Mouse (Mus musculus) gastrocnemius, postnatal 25 days (tissue): ENCODE measurements around the gene Plekhm1. TPM values are rescaled to one million over a fixed set of nuclear protein-coding genes. Genes with fewer than 3 reads are reported as not detected.
"Not testable (repeated sequence)": the region's sequence is repeated elsewhere in the genome, so short reads cannot be mapped to it uniquely, and the experiment has no call there.

Experiments
- DNase-seq: peaks from one replicate; pipeline ENCODE4 v3.0.0; 2022
- total RNA-seq, 2 experiments: library from RNA; stranded (reverse); gene quantifications; 1 replicate in 1 of 2; 2 replicates in 1 of 2; pipeline ENCODE4 v1.2.3; 2021

The Plekhm1 gene
- total RNA-seq, 2 experiments from 2014 or later, result 9.3 to 9.4 TPM

- DNase-seq, result no peak
These were observed 72.9 kb downstream of the Plekhm1 start for GRCm38 (mm10) chr11:103339414-103340119.

- no peak for DNase-seq
These were observed 73.8 kb downstream of the Plekhm1 start for GRCm38 (mm10) chr11:103338671-103339070.

DNA sequence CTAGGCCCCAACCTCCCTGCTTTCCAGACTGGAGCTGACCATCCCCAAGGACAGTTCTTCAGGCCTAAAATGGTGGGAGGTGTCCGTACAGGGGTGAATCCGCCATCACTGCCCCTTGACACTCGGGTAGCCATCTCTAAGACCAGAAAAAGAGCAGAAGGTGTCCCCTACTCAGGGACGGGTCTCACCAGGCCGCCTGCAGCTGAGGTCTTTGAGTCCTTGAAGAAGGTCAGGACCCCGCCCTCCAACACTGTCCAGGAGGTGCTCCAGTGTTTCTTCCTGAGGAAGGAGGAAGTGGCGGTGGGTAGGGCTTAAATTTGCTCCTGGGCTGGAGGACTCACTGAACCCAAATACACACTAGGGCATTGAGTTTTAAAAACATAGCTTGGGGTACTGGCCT is 74.4 kb downstream of the Plekhm1 start:
- DNase-seq, result no peak

DNA sequence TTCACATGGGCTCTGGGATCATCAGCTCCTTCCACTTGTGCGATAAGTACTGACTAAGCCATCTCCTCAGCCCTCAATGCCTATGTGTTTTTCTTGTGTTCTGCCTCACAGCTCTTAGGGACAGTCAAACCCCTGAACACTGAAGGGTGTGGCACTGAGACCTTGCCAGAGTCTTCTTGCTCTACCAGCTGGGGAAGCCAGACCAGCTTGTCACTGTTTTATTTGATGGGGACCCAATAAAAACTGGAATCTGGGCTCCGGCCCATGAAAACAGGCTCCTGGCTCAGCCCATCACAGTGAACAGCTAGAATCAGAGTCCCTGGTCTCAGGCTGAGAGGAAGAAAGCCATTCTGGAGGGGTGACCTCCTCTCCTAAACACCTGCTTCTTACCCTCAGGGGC is 75.3 kb downstream of the Plekhm1 start:
- DNase-seq, result no peak

- no peak for DNase-seq
These were observed 76.9 kb downstream of the Plekhm1 start for GRCm38 (mm10) chr11:103335561-103335960.

GRCm38 (mm10) chr11:103334925-103335324 is 77.6 kb downstream of the Plekhm1 start:
- DNase-seq, result no peak

DNA sequence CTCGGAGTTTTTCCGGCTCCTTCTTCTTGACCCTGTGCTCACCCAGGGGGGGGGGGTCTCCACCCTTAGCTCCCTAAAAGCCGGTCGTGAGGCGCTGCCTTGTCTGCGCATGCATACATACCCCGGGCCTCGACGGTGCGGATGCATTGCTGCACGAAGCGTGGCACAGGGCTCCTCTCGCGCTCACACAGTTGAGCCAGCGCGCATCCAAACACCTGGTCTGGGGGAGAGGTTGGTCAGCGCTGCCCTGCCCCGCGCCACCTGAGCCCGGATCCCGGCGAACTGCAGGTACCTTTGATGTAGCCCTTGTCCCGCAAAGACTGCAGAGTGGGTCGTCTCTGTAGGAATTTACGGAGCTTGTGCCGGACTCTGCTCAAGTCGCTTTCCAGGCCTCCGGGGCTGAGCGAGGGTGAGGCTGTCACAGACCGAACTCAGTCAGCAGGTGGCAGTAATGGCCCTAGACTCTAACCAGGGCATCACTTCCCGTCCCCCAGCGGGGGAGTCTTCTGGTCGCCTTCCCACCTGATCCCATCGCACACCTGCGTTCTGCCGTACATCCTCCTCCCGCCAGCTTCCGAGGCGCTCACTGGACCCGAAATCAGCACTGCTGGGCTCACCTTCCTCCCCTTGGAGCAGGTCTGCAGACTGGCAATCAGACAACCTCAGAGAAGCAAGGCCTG is 78.6 kb downstream of the Plekhm1 start:
- no peak for DNase-seq

DNA sequence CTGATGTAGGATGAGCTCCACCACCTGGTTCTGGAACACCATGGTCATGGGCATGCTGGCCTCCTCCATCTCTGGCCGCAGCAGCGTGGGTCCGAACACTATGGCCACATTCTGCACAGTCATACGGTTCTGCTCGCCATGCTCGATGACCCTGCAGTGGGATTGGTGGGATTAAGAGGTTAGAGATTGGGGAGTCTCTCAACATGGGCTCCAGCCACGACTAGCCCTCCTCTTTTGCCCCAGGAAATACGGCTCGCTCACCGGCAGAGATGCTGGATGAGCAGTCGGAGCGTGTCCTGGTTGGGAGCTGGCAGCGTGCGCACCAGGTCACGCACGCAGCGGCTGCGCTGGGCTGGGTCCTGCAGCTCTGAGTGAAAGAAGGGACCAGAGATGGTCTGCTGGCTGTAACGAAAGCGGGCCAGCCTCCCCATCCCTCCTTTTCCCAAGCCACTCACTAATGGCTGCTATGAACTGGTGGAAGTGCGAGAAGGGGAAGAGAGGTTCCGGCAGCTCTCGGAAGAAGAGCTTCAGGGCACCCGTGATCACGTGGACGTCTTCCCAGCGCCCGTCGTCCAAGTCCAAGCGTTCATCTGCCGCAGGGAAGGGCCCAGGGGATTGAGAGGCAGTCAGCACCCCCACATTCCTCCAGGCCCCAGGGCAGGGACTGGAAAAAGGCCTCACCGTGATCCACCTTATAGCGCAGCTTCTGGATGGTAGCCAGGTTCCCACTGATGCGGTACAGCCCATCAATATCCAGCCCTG is 79.4 kb downstream of the Plekhm1 start:
- no peak for DNase-seq

DNA sequence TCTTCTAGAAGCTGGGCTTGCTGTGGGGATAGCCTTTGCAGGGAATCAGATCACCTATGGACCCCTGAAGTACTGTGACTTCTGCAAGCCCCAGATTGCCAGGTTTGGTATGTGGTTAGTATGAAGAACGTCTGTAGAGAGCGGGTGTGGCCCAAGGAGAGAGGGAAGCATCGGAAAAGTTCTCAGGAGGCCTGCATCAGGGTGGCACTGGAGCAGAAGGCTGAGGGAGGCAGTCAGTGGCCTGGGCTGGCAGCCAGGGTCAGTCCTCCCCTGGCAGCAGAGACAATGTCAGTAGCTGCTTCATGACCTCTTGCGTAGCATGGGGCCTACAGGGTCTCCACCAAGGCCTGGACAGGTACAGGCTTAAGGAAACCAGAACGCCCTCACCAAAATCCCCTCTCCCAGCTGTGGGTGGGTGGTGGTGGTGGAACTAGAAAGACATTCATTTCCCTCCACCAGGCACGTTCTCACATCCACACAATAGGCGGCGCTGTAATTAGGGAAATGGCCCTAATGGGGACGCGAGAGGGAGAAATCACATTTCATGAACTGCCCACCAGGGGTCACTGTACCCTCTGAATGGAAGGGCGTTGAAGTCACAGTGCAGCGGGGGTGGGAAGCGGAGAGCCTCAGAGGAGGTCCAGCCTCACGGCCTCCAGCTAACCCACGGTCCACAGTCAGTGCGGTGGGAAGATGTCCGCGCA is 80.1 kb downstream of the Plekhm1 start:
- DNase-seq, result peak; percentile 66

DNA sequence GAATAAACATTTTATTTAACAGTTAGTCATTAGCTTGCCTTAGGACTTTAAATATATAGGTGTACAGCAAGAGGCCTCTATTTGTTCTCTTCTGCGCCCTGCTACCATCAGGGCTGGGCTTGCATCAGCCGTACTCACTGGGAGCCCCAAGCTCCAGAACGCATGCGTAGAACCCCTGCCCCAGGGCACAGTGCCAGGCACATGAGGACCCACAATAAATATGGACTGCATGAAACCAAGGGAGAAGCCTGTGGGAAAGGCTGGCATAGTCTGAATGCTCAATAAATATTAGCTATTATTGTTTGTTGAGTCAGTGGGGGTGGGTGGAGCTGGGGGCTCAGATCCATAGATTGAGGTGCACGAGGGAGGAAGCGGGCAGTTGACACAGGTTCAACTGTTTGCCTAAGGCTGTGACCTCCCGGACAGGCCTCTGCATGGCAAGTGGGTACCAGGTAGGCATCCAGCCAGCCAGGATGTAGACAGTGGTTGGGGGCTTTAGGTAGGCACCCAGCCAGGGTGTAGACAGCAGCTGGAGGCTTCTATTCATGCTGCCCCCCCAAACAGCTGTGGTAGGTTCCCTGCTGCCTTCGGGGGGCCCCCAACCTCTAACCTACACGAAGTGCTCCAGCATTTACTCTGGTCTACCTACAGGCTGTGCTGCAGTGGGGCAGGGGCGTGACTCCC is 80.8 kb downstream of the Plekhm1 start:
- DNase-seq, result no peak

DNA sequence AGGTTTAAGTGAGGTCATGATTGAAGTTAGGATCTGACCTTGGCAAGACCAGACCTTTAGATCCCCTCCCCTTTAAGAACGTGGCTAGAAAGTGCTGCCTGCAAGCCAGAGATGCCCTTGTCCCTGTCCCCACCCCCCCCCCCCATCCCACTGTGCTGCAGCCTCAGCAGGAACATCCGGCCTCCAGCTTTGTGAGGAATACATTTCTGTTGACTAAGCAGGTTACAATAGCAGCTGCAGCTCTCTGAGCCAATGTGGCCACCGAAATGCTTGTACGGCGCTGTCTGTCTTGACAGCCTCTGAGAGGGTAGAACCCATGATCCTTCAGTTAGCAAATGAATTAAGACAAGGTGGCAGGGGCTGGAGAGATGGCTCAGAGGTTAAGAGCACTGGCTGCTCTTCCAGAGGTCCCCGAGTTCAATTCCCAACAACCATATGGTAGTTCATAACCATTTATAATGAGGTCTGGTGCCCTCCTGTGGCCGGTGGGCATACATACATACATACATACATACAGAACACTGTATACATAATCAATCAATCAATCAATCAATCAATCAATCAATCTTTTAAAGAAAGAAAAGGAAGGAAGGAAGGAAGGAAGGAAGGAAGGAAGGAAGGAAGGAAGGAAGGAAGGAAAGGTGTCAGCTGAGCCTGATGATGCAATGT is 81.7 kb downstream of the Plekhm1 start:
- no peak for DNase-seq

- peak; percentile 37 for DNase-seq
These were observed 85.5 kb downstream of the Plekhm1 start for GRCm38 (mm10) chr11:103326950-103327349.

DNA sequence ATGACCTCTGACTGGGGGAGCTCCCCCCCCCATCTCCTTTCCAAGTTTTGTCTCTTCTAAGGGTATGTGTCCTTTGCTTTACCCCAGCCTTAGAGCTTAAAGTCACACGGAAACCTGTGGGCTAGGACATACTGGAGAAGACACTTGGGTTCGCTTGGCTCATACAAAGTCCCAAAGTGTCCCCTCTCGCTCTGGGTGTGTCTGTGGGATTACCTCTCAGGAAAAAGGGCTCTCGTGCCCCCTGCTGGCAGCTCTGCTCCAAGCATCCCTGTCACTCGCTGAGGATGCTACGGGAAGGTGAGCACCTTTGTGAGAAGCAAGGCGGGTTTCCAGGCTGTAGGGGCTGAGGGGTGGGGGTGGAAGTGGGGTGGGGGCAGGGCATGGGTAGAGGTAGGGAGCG is 87.3 kb downstream of the Plekhm1 start:
- DNase-seq, result peak; percentile 44

GRCm38 (mm10) chr11:103324723-103325122 is 87.8 kb downstream of the Plekhm1 start:
- DNase-seq, result no peak

GRCm38 (mm10) chr11:103322832-103323231 is 89.7 kb downstream of the Plekhm1 start:
- not testable (repeated sequence) for DNase-seq

GRCm38 (mm10) chr11:103320646-103321045 is 91.8 kb downstream of the Plekhm1 start:
- no peak for DNase-seq

DNA sequence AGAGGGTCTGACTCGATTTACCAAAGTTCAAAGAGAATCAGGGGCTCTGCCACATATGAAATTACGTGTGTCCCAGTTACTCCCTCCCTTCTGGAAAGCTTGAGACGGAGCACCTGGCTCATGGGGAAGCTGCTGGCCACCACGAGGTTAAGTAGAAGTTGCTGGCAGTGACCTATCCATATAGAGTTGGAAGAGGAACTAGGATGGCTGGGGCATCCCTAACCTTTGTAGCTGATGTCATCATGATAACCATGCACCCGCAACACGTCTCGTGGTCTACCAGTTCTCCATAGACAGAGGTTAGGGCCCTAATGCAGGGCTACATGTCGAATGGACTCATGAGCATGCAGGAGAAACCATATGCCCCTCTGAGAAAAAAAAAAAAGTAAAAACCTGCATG is 92.3 kb downstream of the Plekhm1 start:
- DNase-seq, result no peak

DNA sequence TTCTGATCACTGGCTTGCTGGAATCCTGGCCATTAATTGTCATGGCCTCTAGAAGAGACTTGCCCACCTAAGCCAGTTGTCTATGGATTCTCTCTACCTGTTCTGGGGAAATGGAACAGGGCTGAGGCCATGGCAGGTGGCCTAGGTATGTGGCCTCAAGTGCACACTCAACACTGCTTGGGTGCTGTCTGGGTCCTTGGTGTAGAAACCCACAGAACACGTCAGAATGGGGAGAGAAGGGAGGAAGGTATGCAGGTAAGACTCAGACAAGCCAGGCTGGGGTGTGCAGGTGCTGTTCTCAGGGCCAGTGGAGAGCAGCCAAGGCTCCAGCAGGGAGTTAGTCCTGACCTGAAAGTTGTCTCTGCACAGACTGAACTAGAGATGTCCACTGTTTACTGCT is 94.4 kb downstream of the Plekhm1 start:
- no peak for DNase-seq

DNA sequence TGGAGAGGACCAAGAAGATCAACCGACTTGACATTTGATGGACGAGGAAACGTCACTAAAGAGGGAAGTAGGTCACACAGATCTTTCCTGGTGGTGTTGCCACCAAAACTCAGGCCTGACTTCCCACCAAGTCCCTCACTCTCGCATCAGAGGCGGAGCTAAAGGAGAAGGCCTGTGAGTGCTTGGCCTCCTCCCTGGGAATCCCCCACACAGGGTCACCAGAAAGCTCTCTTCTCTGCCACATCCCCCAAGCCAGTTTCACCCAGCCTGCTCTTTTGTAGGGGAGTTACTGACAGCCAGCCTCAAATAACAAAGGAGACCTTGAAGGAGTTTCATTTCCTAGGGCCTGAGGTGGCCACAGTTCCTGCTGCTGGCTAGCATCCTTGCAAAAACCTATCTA is 97.1 kb downstream of the Plekhm1 start:
- no peak for DNase-seq

- no peak for DNase-seq
These were observed 97.6 kb downstream of the Plekhm1 start for GRCm38 (mm10) chr11:103314736-103315374.
